Mouse (Mus musculus) R1 (cell line): ENCODE results near the gene Coro6.

ENCODE experiments used
- DNase-seq: peaks from one replicate; pipeline ENCODE4 v3.0.0-alpha.2; 2018; ENCODE audit warnings: low read depth, low spot score

The Coro6 gene

DNA sequence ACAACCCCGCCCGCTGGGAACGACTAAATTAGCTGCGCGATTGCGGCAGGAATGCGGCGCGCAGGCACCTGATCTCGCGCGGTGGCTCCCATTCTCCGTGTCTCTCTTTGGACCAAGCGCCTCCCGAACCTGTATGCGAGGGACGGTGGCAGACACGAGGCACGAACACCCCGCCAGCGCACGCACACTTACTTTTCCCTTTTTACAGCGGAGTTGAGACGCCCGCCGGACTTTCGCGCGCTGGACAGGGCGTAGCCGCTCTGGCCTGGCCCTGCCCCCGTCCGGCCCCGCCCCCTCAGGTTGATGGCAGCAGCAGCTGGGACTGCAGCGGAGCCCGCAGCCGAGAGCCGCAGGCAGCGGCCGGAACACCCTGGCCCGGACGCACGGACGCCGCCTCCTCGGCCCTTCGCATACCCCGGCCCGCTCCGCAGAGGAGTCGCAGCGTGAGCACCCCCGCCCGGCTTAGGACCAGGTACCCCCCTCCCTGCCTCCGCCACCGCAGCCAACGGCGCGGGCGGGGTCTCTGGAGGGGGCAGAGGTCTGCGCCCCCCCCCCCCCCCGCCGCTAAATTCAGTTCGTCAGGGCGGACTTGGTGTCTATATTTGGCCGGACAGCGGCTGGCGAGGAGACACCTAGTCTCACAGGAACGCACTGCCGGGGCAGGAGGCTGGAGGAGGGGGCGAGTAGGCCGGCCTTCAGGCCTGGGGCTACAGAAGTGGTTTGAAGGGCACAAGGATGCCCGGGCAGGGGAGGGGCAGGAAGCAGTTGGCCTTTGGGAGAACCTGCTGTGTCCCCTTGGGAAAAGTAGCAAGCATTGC, at the start of gene Coro6:
TSS of gene Coro6 (plus strand) at position 129 of the 818 bp plus-strand sequence.
- DNase-seq = peak; percentile 70

- DNase-seq = no peak
Measured at GRCm38 (mm10) chr11:77414141-77414839, 47.9 kb upstream of the Coro6 start.

DNA sequence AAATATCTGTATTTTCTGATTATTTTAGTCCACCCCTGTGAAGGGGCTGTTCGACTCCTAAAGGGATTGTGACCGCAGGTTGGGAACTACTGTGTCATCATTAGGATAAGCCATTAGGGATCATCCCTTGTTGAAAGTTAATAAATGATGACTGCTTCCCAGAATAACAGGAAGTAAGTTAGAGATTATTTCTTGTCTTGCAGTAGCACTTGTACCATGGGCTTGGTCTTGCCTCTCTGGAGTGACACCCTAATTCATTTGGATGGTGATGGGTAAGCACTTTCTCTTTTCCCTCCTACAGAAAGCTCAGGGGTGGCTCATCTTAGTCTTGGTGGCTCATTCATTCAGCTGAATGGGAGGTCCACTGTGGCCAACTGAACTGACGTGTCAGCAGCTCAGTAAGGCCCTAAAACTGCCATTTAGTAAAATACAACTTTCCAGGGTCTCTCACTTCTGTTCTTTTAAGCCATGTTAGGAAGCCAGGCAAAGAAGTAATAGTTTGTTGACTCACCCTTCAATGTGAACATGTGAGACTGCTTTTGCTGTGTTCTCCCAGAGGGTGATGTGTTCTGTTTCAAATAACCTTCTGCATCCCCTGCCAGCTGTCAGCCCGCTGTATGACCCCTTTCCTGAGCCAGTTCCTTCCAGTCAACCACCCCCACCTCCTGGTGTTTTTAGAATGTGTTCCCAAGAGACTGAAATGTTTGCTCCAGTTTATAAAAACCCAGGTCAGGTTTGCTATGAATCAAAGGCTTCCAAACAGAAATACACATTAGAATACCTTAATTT, 45.8 kb upstream of the Coro6 start:
- peak; percentile 1 for DNase-seq

- no peak for DNase-seq
Measured at GRCm38 (mm10) chr11:77418021-77418420, 44.2 kb upstream of the Coro6 start.

GRCm38 (mm10) chr11:77423175-77423859, 38.9 kb upstream of the Coro6 start:
- no peak for DNase-seq

DNA sequence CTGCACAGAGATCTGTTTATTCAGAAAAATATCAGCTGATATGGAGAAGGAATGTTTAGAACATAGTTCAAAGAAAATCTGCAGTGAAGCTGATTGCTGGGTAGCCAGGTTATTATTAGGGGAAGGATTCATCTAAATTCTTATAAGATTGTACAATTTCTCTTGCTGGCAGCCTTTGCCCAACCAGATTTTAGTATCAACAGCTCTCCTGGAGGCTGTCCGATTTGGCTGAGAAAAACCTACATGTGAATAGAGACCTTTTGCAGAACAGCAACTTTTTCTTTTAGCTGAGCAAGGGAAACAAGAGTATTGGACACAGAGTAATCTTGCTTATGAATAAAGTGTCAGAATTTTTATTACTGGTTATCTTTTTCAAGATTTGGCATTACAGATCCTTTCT, 33.8 kb upstream of the Coro6 start:
- DNase-seq = no peak

DNA sequence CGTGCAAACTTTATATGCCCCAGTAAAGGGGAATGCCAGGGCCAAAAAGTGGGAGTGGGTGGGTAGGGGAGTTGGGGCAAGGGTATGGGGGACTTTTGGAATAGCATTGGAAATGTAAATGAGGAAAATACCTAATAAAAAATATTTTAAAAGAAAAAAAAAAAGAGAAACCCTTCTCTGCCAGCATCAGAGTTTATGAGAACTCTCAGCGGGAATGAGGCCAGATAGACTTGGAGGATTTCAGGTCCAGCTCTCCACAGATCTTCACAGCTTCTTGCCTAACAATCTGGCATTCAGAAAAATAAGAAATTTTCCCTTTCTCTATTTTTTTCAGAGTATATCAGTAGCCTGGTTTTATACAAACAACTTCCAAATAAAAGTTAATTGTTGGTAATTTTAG, 25.2 kb upstream of the Coro6 start:
- DNase-seq = no peak

DNA sequence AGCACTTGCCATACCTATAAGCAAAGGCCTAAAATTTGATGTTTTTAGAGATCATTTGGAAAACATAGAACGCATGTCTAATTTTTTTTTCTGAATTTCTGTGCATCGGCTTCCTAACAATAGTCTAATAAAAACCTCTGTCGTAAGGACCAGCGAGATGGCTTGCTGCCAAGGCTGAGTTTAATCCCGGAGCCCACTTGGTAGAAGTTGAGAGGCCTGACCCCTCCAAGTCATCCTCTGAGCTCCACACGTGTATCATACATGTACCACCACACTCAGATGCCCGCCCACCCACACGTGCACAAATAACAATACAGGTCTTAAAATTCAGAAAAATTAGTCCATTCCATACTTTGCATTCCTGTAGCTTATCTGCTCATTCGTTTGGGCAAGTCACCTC, 22.1 kb upstream of the Coro6 start:
- no peak for DNase-seq

- no peak for DNase-seq
Measured at GRCm38 (mm10) chr11:77441020-77441419, 21.2 kb upstream of the Coro6 start.

- no peak for DNase-seq
Measured at GRCm38 (mm10) chr11:77442186-77443170, 19.7 kb upstream of the Coro6 start.

DNA sequence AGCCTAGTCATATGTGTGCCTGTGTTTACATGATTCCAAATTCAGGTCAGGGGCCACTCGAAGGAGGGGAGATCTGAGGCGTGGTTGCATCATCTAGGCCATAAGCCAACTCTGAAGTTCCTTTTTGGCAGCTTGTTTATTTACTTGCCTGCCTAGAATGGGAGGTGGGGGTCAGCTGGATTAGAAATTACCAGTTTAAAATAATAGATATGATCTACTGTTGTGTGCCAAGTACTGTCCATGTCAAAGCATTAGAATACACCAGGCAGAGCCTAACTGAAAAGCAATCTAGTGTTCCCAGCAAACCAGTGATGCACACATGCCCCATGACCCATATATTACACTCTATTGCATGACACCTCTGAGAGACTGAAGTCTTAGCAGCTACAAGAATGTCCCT, 17.3 kb upstream of the Coro6 start:
- DNase-seq = no peak

DNA sequence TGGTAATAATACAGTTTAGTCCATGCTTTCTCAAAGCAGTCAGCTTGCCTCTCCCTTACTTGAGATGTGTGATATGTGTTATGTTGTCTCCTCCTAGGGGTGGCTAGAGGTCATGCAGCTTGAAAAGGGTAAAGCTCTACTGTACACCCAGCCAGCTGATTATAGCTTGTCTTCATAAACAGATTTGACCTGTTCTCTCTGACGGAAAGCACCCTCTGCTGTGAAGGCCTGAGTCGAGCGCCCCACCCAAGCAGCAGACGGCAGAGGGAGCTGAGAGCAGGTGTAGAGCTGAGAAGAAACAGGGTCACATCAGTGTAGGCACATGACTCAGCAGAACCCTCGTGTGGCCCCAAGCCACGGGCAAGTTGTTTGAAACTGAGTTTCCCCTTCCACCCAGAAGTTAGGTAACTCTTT, 15.6 kb upstream of the Coro6 start:
- DNase-seq = peak; percentile 84

- no peak for DNase-seq
Measured at GRCm38 (mm10) chr11:77449224-77449623, 13.0 kb upstream of the Coro6 start.

- DNase-seq = no peak
Measured at GRCm38 (mm10) chr11:77451670-77452069, 10.5 kb upstream of the Coro6 start.

DNA sequence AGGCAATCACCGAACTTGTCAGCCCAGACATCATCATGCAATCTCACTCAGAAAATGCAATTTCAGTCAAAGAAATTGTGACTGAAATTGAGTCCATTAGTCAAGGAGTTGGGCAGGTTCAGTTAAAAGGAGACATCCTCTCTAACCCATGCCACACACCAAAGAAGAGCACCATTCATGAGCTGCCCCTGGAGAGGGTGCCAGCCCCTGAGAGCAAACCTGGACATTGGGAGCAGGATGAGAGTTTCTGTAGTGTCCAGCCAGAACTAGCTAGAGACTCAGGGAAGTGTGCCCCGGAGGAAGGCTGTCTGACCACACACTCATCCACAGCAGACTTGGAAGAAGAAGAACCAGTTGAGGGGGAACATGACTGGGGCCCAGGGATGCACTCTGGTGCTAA, 8.8 kb upstream of the Coro6 start:
- no peak for DNase-seq

DNA sequence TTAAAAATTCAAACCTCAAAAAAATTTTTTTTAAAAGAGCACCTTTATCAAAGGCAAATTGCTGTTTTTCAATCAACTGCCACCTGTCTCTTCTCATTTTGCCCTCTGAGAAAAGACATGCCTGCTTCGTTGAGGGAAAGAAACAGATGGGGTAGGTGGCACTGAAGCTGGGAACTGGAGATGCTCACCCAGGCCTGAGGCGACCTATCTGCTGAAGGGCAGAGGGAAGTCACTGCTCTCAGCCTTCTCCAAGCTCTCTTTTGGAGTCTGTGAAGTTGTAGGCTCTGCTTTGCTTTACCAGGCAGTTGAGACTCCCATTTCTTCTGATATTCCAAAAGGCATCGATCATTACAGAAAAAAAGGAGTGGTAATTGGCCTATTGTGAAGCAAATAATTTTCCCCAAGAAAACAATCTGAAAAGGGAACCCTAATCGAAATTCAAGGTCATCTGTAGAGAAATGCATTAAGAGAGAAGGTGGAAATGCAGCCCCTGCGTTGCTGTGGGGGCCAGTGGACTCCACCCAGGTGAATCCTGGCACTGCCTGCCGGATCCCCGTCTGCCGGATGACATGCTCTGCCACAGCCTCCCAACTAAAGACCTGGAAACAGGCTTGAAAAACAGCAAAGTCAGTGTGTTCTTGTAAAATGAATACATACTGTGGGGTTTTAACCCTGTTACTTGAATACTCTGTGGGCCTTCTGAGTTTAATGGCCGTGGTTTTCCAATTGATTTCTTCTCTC, 6.3 kb upstream of the Coro6 start:
- DNase-seq = peak; percentile 49

- no peak for DNase-seq
Measured at GRCm38 (mm10) chr11:77456866-77457265, 5.3 kb upstream of the Coro6 start.

- DNase-seq = no peak
Measured at GRCm38 (mm10) chr11:77461856-77462255, 355 bp upstream of the Coro6 start.

DNA sequence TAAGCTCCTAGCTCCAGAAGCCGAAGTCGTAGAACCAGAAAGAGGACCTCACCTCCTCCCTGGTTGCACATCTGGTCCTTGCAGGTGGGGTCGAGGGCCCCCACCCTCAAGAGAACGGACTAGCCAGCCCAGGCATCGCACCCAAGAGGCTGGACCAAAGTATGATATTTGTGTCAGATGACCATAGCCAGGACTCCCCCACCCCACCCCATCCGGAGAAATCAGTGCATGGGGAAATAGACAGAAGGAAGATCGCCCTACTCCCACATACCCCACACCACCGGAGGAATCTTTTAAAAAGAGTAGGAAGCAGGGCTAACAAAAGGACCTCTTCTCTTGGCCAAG, 862 bp downstream of the Coro6 start:
- DNase-seq = no peak

DNA sequence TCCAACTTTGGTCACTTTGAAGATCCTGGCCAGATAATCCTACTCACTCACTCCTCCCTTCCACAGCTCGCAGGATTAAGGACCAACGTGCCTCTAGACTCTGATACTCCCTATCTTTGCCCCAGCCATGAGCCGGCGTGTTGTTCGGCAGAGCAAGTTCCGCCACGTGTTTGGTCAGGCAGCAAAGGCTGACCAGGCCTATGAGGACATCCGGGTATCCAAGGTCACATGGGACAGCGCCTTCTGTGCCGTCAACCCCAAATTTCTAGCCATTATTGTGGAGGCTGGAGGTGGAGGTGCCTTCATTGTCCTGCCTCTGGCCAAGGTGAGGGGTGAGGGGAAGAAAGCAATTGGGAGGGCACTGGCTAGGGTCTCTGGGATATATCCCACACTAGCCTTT, 1.6 kb downstream of the Coro6 start:
- no peak for DNase-seq
